Comparison of ENCODE assay signal across 8 mouse cellular contexts in the genomic region with DNA sequence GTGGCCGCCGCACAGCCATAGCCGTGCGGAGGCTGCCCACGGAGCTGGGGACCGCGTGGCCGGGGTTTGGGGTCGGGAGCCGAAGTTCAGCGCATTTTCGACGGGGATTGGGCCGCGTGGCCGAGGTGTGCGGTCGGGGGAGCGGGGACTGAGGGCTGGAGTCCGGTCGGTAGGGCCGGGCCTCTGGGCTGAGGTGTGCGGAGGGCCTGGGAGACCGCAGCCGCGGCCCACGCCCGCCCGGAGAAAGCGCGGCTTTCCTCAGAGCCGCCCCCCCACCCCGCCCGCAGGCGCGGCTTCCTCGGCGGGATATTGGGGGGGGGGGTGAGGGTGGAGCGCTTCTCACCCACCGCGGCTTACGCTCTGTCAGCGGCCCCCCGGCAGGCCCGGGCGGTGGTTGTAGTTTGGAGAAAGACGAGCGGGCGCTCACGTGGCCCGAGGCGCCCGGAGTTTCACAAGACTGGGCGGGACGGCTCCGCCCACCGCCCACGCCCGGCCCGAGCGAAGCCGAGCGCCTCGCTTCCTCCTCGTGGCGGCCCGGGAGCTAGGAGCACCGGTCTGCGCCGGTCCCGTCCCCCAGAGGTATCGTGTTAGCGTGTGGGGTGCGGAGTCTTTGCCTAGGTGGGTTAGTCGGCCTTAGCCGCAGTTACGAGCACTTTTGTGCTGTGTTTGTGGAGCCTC. TPM values are rescaled to one million over a fixed set of nuclear protein-coding genes. Genes with fewer than 3 reads are reported as not detected.
DNase-seq lines count a peak whose midpoint lies in the region; ATAC-seq lines count a peak whose summit lies in the region.

No protein-coding gene starts in this region.

- no peaks in the 10 kb centered on the region for H3K9me3 ChIP-seq in heart, embryonic 13.5 days
- H3K9me3 ChIP-seq in liver, embryonic 16.5 days (replicated peaks; ENCODE audit: control insufficient read depth, low read length), result no peaks in the 10 kb centered on the region
- no peaks in the 10 kb centered on the region for H3K9me3 ChIP-seq in neural tube, embryonic 12.5 days

- ATAC-seq in CD4-positive, CD25-positive, alpha-beta regulatory T cell, adult 4 months, result peak; percentile 62
- ATAC-seq in erythroid progenitor cell, adult 5-6 weeks (replicated peaks; ENCODE audit: low FRiP score, poor library complexity, severe bottlenecking), result peak; percentile 69
- ATAC-seq in heart, embryonic 13.5 days (ENCODE audit: extremely low read depth, insufficient number of reproducible peaks, low FRiP score, low TSS enrichment), result peak; percentile 76
- peak; percentile 67 for ATAC-seq in liver, embryonic 16.5 days (ENCODE audit: low read depth)
- peak; percentile 52 for ATAC-seq in neural tube, embryonic 12.5 days (ENCODE audit: low FRiP score, low read depth)

- WGBS in heart, embryonic 13.5 days, result under 1% methylated on average over 73 of the region's 77 CpGs
- WGBS in liver, embryonic 16.5 days (ENCODE audit: insufficient replicate concordance), result under 1% methylated on average over 71 of the region's 77 CpGs
- WGBS in neural tube, embryonic 12.5 days, result under 1% methylated on average over 70 of the region's 77 CpGs

- H3K36me3 ChIP-seq in heart, embryonic 13.5 days, result no peaks in the 10 kb centered on the region
- no peaks in the 10 kb centered on the region for H3K36me3 ChIP-seq in liver, embryonic 16.5 days (ENCODE audit: control insufficient read depth, insufficient read depth)
- no peaks in the 10 kb centered on the region for H3K36me3 ChIP-seq in neural tube, embryonic 12.5 days

- H3K4me2 ChIP-seq in heart, embryonic 13.5 days, result peak overlapping the region; percentile 90
- peak overlapping the region; percentile 98 for H3K4me2 ChIP-seq in liver, embryonic 16.5 days (ENCODE audit: low read depth, low read length)
- peak overlapping the region; percentile 97 for H3K4me2 ChIP-seq in neural tube, embryonic 12.5 days (replicated peaks)

- no peaks in the 10 kb centered on the region for H3K27me3 ChIP-seq in heart, embryonic 13.5 days (replicated peaks)
- H3K27me3 ChIP-seq in liver, embryonic 16.5 days (ENCODE audit: control insufficient read depth, insufficient read depth, low read depth, low read length), result no peaks in the 10 kb centered on the region
- no peaks in the 10 kb centered on the region for H3K27me3 ChIP-seq in neural tube, embryonic 12.5 days (replicated peaks)

- H3K4me3 ChIP-seq in brown adipose tissue, adult 24 weeks (ENCODE audit: insufficient read depth, low read depth, low read length), result peak overlapping the region; percentile 82
- H3K4me3 ChIP-seq in heart, embryonic 13.5 days, result peak overlapping the region; percentile 80
- H3K4me3 ChIP-seq in liver, embryonic 16.5 days (ENCODE audit: low read depth, low read length), result peak overlapping the region; percentile 99
- H3K4me3 ChIP-seq in neural tube, embryonic 12.5 days, result peak overlapping the region; percentile 100

- peaks cover 13% of the 10 kb centered on the region; the same call in 1 of the 2 replicates for H3K4me1 ChIP-seq in brown adipose tissue, adult 24 weeks (ENCODE audit: control insufficient read depth, insufficient read depth, insufficient read length, low read length)
- H3K4me1 ChIP-seq in heart, embryonic 13.5 days, result peaks cover 45% of the 10 kb centered on the region
- H3K4me1 ChIP-seq in liver, embryonic 16.5 days (ENCODE audit: control insufficient read depth, low read depth, low read length), result peaks cover 42% of the 10 kb centered on the region
- H3K4me1 ChIP-seq in neural tube, embryonic 12.5 days, result peaks cover 27% of the 10 kb centered on the region

- H3K27ac ChIP-seq in brown adipose tissue, adult 24 weeks (replicated peaks; ENCODE audit: low read depth, low read length), result peak overlapping the region; percentile 93
- H3K27ac ChIP-seq in heart, embryonic 13.5 days (replicated peaks), result peak overlapping the region; percentile 92
- peak overlapping the region; percentile 96 for H3K27ac ChIP-seq in liver, embryonic 16.5 days (ENCODE audit: low read length)
- peak overlapping the region; percentile 80 for H3K27ac ChIP-seq in neural tube, embryonic 12.5 days

- H3K9ac ChIP-seq in heart, embryonic 13.5 days, result peak overlapping the region; percentile 94
- H3K9ac ChIP-seq in liver, embryonic 16.5 days (ENCODE audit: low read depth, low read length), result peak overlapping the region; percentile 97
- peak overlapping the region; percentile 93 for H3K9ac ChIP-seq in neural tube, embryonic 12.5 days

- peak; percentile 94 for DNase-seq in kidney, postnatal 10 days
- DNase-seq in testis, postnatal 10 days (ENCODE audit: low spot score), result peak; percentile 93

RNA-seq across cellular contexts. Expression of a gene that starts 7.3 kb away (rescaled TPM):
- 1,000 to 10,000 TPM; 1,072 to 1,239 TPM for polyA plus RNA-seq in CD4-positive, CD25-positive, alpha-beta regulatory T cell, adult 4 months (2017; shearing (Covaris generic))
- polyA plus RNA-seq in brown adipose tissue, adult 24 weeks (2012; ENCODE audit: insufficient read depth, insufficient read length, missing spikeins), result 147 and 185 TPM in 2 replicates
- total RNA-seq in erythroid progenitor cell, adult 5-6 weeks (2015; ENCODE audit: low replicate concordance), result 403 and 407 TPM in 2 replicates
- 524 and 658 TPM in 2 replicates for total RNA-seq in erythroid progenitor cell, adult 5-6 weeks (2017; ENCODE audit: low replicate concordance)
- 440 and 506 TPM in 2 replicates for polyA plus RNA-seq in heart, embryonic 13.5 days (2015; fragmentation: Nextera tagmentation; extraction: Ambion mirVana)
- polyA plus RNA-seq in liver, embryonic 16.5 days (2015; fragmentation: Nextera tagmentation; extraction: Ambion mirVana), result 420 and 472 TPM in 2 replicates
- polyA plus RNA-seq in neural tube, embryonic 12.5 days (2016; fragmentation: Nextera tagmentation; extraction: Ambion mirVana), result 463 and 469 TPM in 2 replicates

RNA-seq across cellular contexts. Expression of a gene that starts 30.1 kb away (rescaled TPM):
- 10 to 100 TPM in 1 of 2 experiments, 1 to 10 TPM in 1; 7.6 to 14.3 TPM for polyA plus RNA-seq in CD4-positive, CD25-positive, alpha-beta regulatory T cell, adult 4 months (2017; shearing (Covaris generic))
- not detected in 2 replicates for polyA plus RNA-seq in brown adipose tissue, adult 24 weeks (2012; ENCODE audit: insufficient read depth, insufficient read length, missing spikeins)
- total RNA-seq in erythroid progenitor cell, adult 5-6 weeks (2015; ENCODE audit: low replicate concordance), result not detected in 2 replicates
- not detected in 2 replicates for total RNA-seq in erythroid progenitor cell, adult 5-6 weeks (2017; ENCODE audit: low replicate concordance)
- 1.9 and 2.5 TPM in 2 replicates for polyA plus RNA-seq in heart, embryonic 13.5 days (2015; fragmentation: Nextera tagmentation; extraction: Ambion mirVana)
- 0.30 TPM in 1 of 2 replicates, not detected in the other for polyA plus RNA-seq in liver, embryonic 16.5 days (2015; fragmentation: Nextera tagmentation; extraction: Ambion mirVana)
- polyA plus RNA-seq in neural tube, embryonic 12.5 days (2016; fragmentation: Nextera tagmentation; extraction: Ambion mirVana), result 1.2 and 2.7 TPM in 2 replicates

RNA-seq across cellular contexts. Expression of a gene that starts 45.5 kb away (rescaled TPM):
- polyA plus RNA-seq in CD4-positive, CD25-positive, alpha-beta regulatory T cell, adult 4 months (2017; shearing (Covaris generic)), result 1 to 10 TPM; 2.4 to 3.3 TPM
- polyA plus RNA-seq in brown adipose tissue, adult 24 weeks (2012; ENCODE audit: insufficient read depth, insufficient read length, missing spikeins), result 0.36 and 0.71 TPM in 2 replicates
- total RNA-seq in erythroid progenitor cell, adult 5-6 weeks (2015; ENCODE audit: low replicate concordance), result 1.4 TPM in 1 of 2 replicates, not detected in the other
- 1.0 and 1.1 TPM in 2 replicates for total RNA-seq in erythroid progenitor cell, adult 5-6 weeks (2017; ENCODE audit: low replicate concordance)
- polyA plus RNA-seq in heart, embryonic 13.5 days (2015; fragmentation: Nextera tagmentation; extraction: Ambion mirVana), result 2.0 and 2.1 TPM in 2 replicates
- polyA plus RNA-seq in liver, embryonic 16.5 days (2015; fragmentation: Nextera tagmentation; extraction: Ambion mirVana), result 1.7 and 2.3 TPM in 2 replicates
- polyA plus RNA-seq in neural tube, embryonic 12.5 days (2016; fragmentation: Nextera tagmentation; extraction: Ambion mirVana), result 11.1 and 12.0 TPM in 2 replicates

Comparison
In these comparisons a context has a peak if more than half of its experiments do, and no peak if none do; other contexts are left out.
1. Peak in every context shown above with its lines: DNase-seq, ATAC-seq, H3K4me3 ChIP-seq and H3K27ac ChIP-seq.